Mouse (Mus musculus): ENCODE results near the gene Cxcl14. TPM values are rescaled to one million over a fixed set of nuclear protein-coding genes. Genes with fewer than 3 reads are reported as not detected.

Gene Cxcl14
- polyA plus RNA-seq (2015; fragmentation: Nextera tagmentation; extraction: Ambion mirVana), result 16.4 and 22.7 TPM in 2 replicates

DNA sequence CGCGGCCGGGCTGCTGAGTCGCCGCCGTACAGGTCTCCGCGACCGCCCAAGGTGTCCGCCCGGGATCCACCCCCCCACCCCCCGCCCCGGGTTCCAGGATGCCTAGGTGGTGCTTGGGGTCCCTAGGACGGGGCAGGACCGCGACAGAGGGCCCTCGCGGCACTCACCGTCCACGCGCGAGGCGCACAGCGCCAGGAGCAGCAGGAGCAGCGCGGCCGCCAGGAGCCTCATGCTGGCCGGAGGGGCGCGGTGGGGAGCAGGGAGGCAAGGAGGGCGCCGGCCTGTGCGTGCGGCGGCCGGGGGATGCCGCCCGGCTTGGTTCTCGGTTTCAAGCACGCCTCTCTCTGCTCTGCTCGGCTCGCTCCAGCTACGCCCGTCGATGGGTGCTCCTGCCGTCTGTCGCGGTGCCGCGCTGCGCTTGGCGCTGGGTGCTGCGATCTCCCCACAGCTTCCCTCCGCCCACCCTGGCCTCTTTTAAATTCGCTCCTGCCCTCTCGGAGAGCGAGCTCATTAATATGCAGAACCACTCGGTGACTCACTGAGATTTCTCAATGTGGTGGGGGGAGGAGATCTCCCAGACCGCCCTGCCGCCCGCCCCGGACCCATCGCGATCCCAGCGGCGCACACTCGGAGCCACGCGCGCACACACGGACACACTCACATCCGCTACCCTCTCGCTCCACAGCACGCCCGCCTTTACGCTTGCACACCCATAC lies at the start of gene Cxcl14:
Gene Cxcl14 (minus strand): TSS at position 609 of the 716 bp plus-strand sequence.
- peak; percentile 70 for ATAC-seq (replicated peaks)
- no peaks in the 10 kb centered on the region for H3K36me3 ChIP-seq (replicated peaks)
- peak within 1 kb of the TSS; percentile 46 for H3K4me3 ChIP-seq
- H3K4me1 ChIP-seq, result peaks cover 20% of the 10 kb centered on the region
- peak within 1 kb of the TSS; percentile 78 for H3K4me2 ChIP-seq
- under 1% methylated on average over 75 of the region's 76 CpGs for WGBS
- peaks cover 58% of the 10 kb centered on the region for H3K27me3 ChIP-seq (replicated peaks)
- H3K27ac ChIP-seq, result no peak within 1 kb of the TSS
- H3K9me3 ChIP-seq, result no peaks in the 10 kb centered on the region
- H3K9ac ChIP-seq, result peak within 1 kb of the TSS; percentile 47

GRCm38 (mm10) chr13:56344355-56344754 lies 48.0 kb upstream of the Cxcl14 start:
- H3K36me3 ChIP-seq (replicated peaks), result no peaks in the 10 kb centered on the region
- H3K9ac ChIP-seq, result no peak overlapping the region
- H3K4me3 ChIP-seq, result no peak overlapping the region
- 87% methylated on average over 12 of the region's 12 CpGs for WGBS
- no peaks in the 10 kb centered on the region for H3K27me3 ChIP-seq (replicated peaks)
- no peaks in the 10 kb centered on the region for H3K4me1 ChIP-seq
- H3K4me2 ChIP-seq, result no peak overlapping the region
- no peaks in the 10 kb centered on the region for H3K9me3 ChIP-seq
- H3K27ac ChIP-seq, result no peak overlapping the region
- ATAC-seq (replicated peaks), result no peak

DNA sequence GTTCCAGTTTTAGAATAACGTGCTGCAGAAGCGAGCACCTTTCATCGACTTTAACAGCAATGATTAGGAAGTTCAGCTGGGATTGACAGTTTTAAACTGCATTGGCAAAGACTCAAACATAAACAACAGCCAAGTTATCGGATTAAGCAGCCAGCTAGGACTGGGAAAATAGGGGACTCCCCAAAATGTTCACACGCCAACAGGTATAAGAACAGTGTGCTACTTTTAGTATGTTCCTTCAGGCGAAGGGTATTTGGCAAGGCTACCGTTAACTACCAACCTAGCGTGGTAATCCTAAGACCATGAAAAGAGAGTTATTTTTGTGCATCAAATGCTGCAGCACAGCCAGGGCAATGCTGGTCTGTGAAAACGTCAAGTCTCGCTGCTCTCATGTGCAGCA lies 46.1 kb upstream of the Cxcl14 start:
- 55% methylated on average over 10 of the region's 10 CpGs for WGBS

GRCm38 (mm10) chr13:56340513-56340912 lies 44.2 kb upstream of the Cxcl14 start:
- no peak for ATAC-seq (replicated peaks)
- H3K9ac ChIP-seq, result no peak overlapping the region
- WGBS, result 90% methylated on average over 13 of the region's 13 CpGs
- H3K4me1 ChIP-seq, result peaks cover 5% of the 10 kb centered on the region
- H3K9me3 ChIP-seq, result no peaks in the 10 kb centered on the region
- H3K4me2 ChIP-seq, result no peak overlapping the region
- H3K4me3 ChIP-seq, result no peak overlapping the region
- no peak overlapping the region for H3K27ac ChIP-seq
- no peaks in the 10 kb centered on the region for H3K27me3 ChIP-seq (replicated peaks)
- H3K36me3 ChIP-seq (replicated peaks), result no peaks in the 10 kb centered on the region

More for the DNA sequence above, 46.1 kb upstream of the Cxcl14 start:
- Histone ChIP-seq H3K27me3 (replicated peaks) (no peaks in the 10 kb centered on the region), H3K9ac (no peak overlapping the region), H3K4me3 (no peak overlapping the region), H3K4me1 (no peaks in the 10 kb centered on the region), H3K36me3 (replicated peaks) (no peaks in the 10 kb centered on the region), H3K4me2 (no peak overlapping the region), H3K9me3 (no peaks in the 10 kb centered on the region), H3K27ac (no peak overlapping the region)
- ATAC-seq (replicated peaks), result no peak

DNA sequence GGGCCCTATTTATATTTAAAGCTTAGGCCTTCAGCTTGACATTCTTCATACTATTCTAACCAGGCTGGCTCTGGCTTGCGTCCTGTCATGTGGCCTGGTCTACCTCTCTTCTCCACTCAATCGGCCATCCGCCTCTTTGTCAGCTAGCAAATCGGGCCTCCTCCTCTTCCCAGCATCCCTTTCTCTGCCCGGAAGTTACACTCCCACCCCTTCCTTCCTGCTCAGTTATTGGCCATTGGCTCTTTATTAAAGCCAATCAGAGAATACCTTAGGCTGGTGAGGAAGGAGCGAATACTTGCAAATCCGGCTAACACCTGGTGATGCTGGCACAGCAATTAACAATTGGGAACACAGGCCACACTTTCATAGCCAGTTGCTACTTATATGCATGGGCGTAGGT lies 43.5 kb upstream of the Cxcl14 start:
- 94% methylated on average over 8 of the region's 8 CpGs for WGBS
- Histone ChIP-seq H3K4me2 (no peak overlapping the region), H3K36me3 (replicated peaks) (no peaks in the 10 kb centered on the region), H3K27ac (no peak overlapping the region), H3K4me1 (peaks cover 5% of the 10 kb centered on the region), H3K9ac (no peak overlapping the region), H3K27me3 (replicated peaks) (no peaks in the 10 kb centered on the region), H3K4me3 (no peak overlapping the region), H3K9me3 (no peaks in the 10 kb centered on the region)
- ATAC-seq (replicated peaks), result no peak

GRCm38 (mm10) chr13:56336982-56337381 lies 40.6 kb upstream of the Cxcl14 start:
- H3K9me3 ChIP-seq, result no peaks in the 10 kb centered on the region
- WGBS, result 22% methylated on average over 8 of the region's 8 CpGs
- no peak overlapping the region for H3K9ac ChIP-seq
- H3K4me1 ChIP-seq, result peaks cover 12% of the 10 kb centered on the region
- H3K36me3 ChIP-seq (replicated peaks), result no peaks in the 10 kb centered on the region
- H3K4me3 ChIP-seq, result no peak overlapping the region
- no peaks in the 10 kb centered on the region for H3K27me3 ChIP-seq (replicated peaks)
- H3K4me2 ChIP-seq, result no peak overlapping the region
- no peak for ATAC-seq (replicated peaks)
- no peak overlapping the region for H3K27ac ChIP-seq

- Histone ChIP-seq H3K27ac (no peak overlapping the region), H3K36me3 (replicated peaks) (no peaks in the 10 kb centered on the region), H3K4me3 (no peak overlapping the region), H3K9me3 (no peaks in the 10 kb centered on the region), H3K4me2 (no peak overlapping the region), H3K9ac (no peak overlapping the region), H3K27me3 (replicated peaks) (no peaks in the 10 kb centered on the region), H3K4me1 (peaks cover 20% of the 10 kb centered on the region)
- ATAC-seq (replicated peaks), result no peak
- WGBS, result 29% methylated on average over 10 of the region's 10 CpGs
Observed at GRCm38 (mm10) chr13:56334802-56335690, 38.7 kb upstream of the Cxcl14 start.

DNA sequence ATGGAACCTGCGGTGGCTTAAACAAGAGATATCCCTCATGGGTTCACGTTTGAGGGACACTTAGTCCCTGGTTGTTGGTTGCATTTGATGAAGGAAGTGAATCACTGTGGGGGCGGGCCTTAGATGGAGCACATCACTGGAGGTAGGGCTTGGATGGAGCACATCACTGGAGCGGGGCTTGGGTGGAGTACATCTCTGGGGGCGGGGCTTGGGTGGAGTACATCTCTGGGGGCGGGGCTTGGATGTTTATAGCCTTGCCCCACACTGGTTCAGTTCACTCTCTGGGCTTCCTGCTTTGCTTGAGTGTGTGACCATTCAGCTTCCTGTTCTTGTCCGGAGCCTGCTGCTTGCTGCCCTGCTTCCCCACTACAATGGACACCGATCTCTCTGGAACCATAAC lies 37.9 kb upstream of the Cxcl14 start:
- no peaks in the 10 kb centered on the region for H3K9me3 ChIP-seq
- H3K4me3 ChIP-seq, result no peak overlapping the region
- 87% methylated on average over 8 of the region's 8 CpGs for WGBS
- H3K36me3 ChIP-seq (replicated peaks), result no peaks in the 10 kb centered on the region
- H3K4me2 ChIP-seq, result no peak overlapping the region
- H3K9ac ChIP-seq, result no peak overlapping the region
- H3K4me1 ChIP-seq, result peaks cover 23% of the 10 kb centered on the region
- H3K27me3 ChIP-seq (replicated peaks), result no peaks in the 10 kb centered on the region
- ATAC-seq (replicated peaks), result no peak
- no peak overlapping the region for H3K27ac ChIP-seq

DNA sequence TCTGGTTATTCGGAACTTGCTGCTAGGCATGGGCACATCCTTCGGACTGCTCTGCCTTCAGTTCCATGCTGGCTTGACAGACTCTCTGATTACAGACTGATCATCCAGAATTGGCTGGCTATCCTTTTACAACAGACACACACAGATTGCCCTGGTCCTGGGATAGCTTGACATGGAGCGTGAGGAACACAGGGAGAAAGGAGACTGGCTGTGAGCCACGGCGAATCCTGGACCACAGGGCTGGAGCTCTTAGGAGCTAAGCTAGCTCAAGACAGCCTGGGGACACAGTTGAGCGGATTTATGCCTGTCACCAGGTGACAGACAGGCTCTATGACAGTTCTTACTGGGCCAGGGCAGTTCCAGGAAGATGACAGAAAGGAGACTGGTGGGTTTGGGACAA lies 36.0 kb upstream of the Cxcl14 start:
- ATAC-seq (replicated peaks), result no peak
- H3K27me3 ChIP-seq (replicated peaks), result no peaks in the 10 kb centered on the region; the same call in 1 of the 2 replicates
- H3K36me3 ChIP-seq (replicated peaks), result no peaks in the 10 kb centered on the region
- no peaks in the 10 kb centered on the region for H3K9me3 ChIP-seq
- no peak overlapping the region for H3K27ac ChIP-seq
- 73% methylated on average over 6 of the region's 6 CpGs for WGBS
- no peak overlapping the region for H3K9ac ChIP-seq
- peaks cover 23% of the 10 kb centered on the region for H3K4me1 ChIP-seq
- H3K4me2 ChIP-seq, result no peak overlapping the region
- H3K4me3 ChIP-seq, result no peak overlapping the region

GRCm38 (mm10) chr13:56330603-56331455 lies 34.5 kb upstream of the Cxcl14 start:
- Histone ChIP-seq H3K9me3 (no peaks in the 10 kb centered on the region), H3K4me1 (peaks cover 18% of the 10 kb centered on the region; the same call in 1 of the 2 replicates), H3K4me2 (no peak overlapping the region), H3K27ac (no peak overlapping the region), H3K4me3 (no peak overlapping the region), H3K27me3 (replicated peaks) (no peaks in the 10 kb centered on the region; the same call in 1 of the 2 replicates), H3K9ac (no peak overlapping the region), H3K36me3 (replicated peaks) (no peaks in the 10 kb centered on the region)
- peak; percentile 56; the same call in 1 of the 2 replicates for ATAC-seq (replicated peaks)
- 30% methylated on average over 10 of the region's 10 CpGs for WGBS

- 36% methylated on average over 6 of the region's 6 CpGs for WGBS
- Histone ChIP-seq H3K36me3 (replicated peaks) (no peaks in the 10 kb centered on the region), H3K4me2 (no peak overlapping the region)
Observed at GRCm38 (mm10) chr13:56329769-56330168, 33.4 kb upstream of the Cxcl14 start.

More at GRCm38 (mm10) chr13:56329769-56330168, 33.4 kb upstream of the Cxcl14 start:
- peaks cover 18% of the 10 kb centered on the region; the same call in 1 of the 2 replicates for H3K4me1 ChIP-seq
- 0 out of 2 replicates have a peak, but pooled peaks have one; percentile 50 for ATAC-seq (replicated peaks)
- no peak overlapping the region; the same call in 1 of the 2 replicates for H3K27ac ChIP-seq
- H3K27me3 ChIP-seq (replicated peaks), result no peaks in the 10 kb centered on the region; the same call in none of the 2 replicates
- H3K9ac ChIP-seq, result no peak overlapping the region
- H3K9me3 ChIP-seq, result no peaks in the 10 kb centered on the region
- no peak overlapping the region for H3K4me3 ChIP-seq

Measured in midbrain, embryonic 15.5 days (tissue).